8 mouse cellular contexts compared by ENCODE assay signal in the genomic region with DNA sequence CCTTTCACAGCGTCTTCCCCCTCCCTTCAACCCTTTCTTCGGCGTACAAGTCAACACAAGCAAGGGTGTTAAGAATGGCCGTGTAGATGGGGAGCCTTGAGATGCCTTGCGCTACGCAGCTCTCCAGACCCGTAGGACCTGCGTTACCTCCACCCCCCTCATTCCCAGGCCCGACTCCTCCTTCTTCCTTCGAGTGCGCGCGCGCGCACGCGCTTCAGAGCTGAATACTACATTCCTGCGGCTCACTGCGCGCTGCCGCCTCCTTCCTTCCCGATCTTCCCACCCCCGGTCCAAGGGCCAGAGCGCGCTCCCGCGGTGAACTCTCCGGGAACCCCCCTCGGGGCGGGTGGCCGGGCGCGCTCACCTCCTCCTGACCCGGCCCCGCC. TPM values are rescaled to one million over a fixed set of nuclear protein-coding genes. Genes with fewer than 3 reads are reported as not detected.
DNase-seq lines count a peak whose midpoint lies in the region; ATAC-seq lines count a peak whose summit lies in the region.

No protein-coding gene starts in this region.

- ATAC-seq in embryonic facial prominence, embryonic 14.5 days (ENCODE audit: low read depth): peak; percentile 81
- peak; percentile 75 for ATAC-seq in kidney, embryonic 14.5 days (ENCODE audit: low FRiP score, low TSS enrichment)
- peak; percentile 12; the same call in 1 of the 2 replicates for ATAC-seq in monocyte, adult 5-6 weeks (replicated peaks; ENCODE audit: insufficient number of reproducible peaks, low FRiP score, low TSS enrichment, poor library complexity, severe bottlenecking)

- peaks cover 54% of the 10 kb centered on the region for H3K4me1 ChIP-seq in embryonic facial prominence, embryonic 14.5 days (ENCODE audit: control insufficient read depth, insufficient read depth, low read length)
- H3K4me1 ChIP-seq in heart, embryonic 10.5 days: peaks cover 82% of the 10 kb centered on the region
- H3K4me1 ChIP-seq in kidney, embryonic 14.5 days (ENCODE audit: control insufficient read depth, insufficient read depth, low read length): peaks cover 49% of the 10 kb centered on the region

- peak overlapping the region; percentile 95 for H3K4me2 ChIP-seq in embryonic facial prominence, embryonic 14.5 days (ENCODE audit: low read depth, low read length)
- peak overlapping the region; percentile 81 for H3K4me2 ChIP-seq in kidney, embryonic 14.5 days (replicated peaks; ENCODE audit: low read depth, low read length)

- peak; percentile 51 to 59 for DNase-seq in B cell, adult 2 months
- peak; percentile 97 to 98 for DNase-seq in adrenal gland, postnatal 36 days
- DNase-seq in embryonic facial prominence, embryonic 14.5 days (ENCODE audit: low spot score): peak; percentile 98
- peak; percentile 93 for DNase-seq in heart, embryonic 10.5 days (ENCODE audit: low spot score)
- peak; percentile 83 for DNase-seq in liver
- peak; percentile 61 to 78 for DNase-seq in spleen, postnatal 4 days (ENCODE audit: low spot score in 2 of 2)

- no peaks in the 10 kb centered on the region for H3K9me3 ChIP-seq in embryonic facial prominence, embryonic 14.5 days (ENCODE audit: control insufficient read depth, low read length)
- no peaks in the 10 kb centered on the region for H3K9me3 ChIP-seq in heart, embryonic 10.5 days
- H3K9me3 ChIP-seq in kidney, embryonic 14.5 days (ENCODE audit: control insufficient read depth, low read length): no peaks in the 10 kb centered on the region

- no peaks in the 10 kb centered on the region for H3K27me3 ChIP-seq in embryonic facial prominence, embryonic 14.5 days (replicated peaks; ENCODE audit: control insufficient read depth, insufficient read depth, low read length)
- peaks cover 80% of the 10 kb centered on the region for H3K27me3 ChIP-seq in heart, embryonic 10.5 days (ENCODE audit: insufficient read depth, poor library complexity, severe bottlenecking)
- H3K27me3 ChIP-seq in kidney, embryonic 14.5 days (ENCODE audit: control insufficient read depth, insufficient read depth, low read length): no peaks in the 10 kb centered on the region; the same call in 1 of the 2 replicates

- peak overlapping the region; percentile 71 for H3K9ac ChIP-seq in embryonic facial prominence, embryonic 14.5 days (ENCODE audit: low read depth, low read length)
- peak overlapping the region; percentile 74 for H3K9ac ChIP-seq in kidney, embryonic 14.5 days (ENCODE audit: low read depth, low read length)

- H3K27ac ChIP-seq in embryonic facial prominence, embryonic 14.5 days (replicated peaks; ENCODE audit: low read depth, low read length): peak overlapping the region; percentile 99
- peak overlapping the region; percentile 90 for H3K27ac ChIP-seq in heart, embryonic 10.5 days
- peak overlapping the region; percentile 96 for H3K27ac ChIP-seq in kidney, embryonic 14.5 days (ENCODE audit: low read depth, low read length)

- H3K36me3 ChIP-seq in embryonic facial prominence, embryonic 14.5 days (ENCODE audit: control insufficient read depth, insufficient read depth, low read length): peaks cover 27% of the 10 kb centered on the region
- no peaks in the 10 kb centered on the region for H3K36me3 ChIP-seq in heart, embryonic 10.5 days
- H3K36me3 ChIP-seq in kidney, embryonic 14.5 days (ENCODE audit: control insufficient read depth, insufficient read depth, low read length): no peaks in the 10 kb centered on the region

- peak overlapping the region; percentile 57 for H3K4me3 ChIP-seq in embryonic facial prominence, embryonic 14.5 days (ENCODE audit: low read depth, low read length)
- peak overlapping the region; percentile 73 for H3K4me3 ChIP-seq in heart, embryonic 10.5 days
- peak overlapping the region; percentile 66 for H3K4me3 ChIP-seq in kidney, embryonic 14.5 days (ENCODE audit: low read length)

- 1% methylated on average over 33 of the region's 35 CpGs for WGBS in embryonic facial prominence, embryonic 14.5 days
- under 1% methylated on average over 35 of the region's 35 CpGs for WGBS in heart, embryonic 10.5 days
- WGBS in kidney, embryonic 14.5 days: under 1% methylated on average over 34 of the region's 35 CpGs

RNA-seq across cellular contexts. Expression of gene Rarg, which starts 10.5 kb away (rescaled TPM):
- total RNA-seq in adrenal gland, postnatal 36 days (2021): 10 to 100 TPM; 21.7 to 30.4 TPM
- polyA plus RNA-seq in embryonic facial prominence, embryonic 14.5 days (2014; fragmentation: Nextera tagmentation; extraction: Ambion mirVana): 73.8 and 75.3 TPM in 2 replicates
- 11.3 and 17.3 TPM in 2 replicates for polyA plus RNA-seq in heart, embryonic 10.5 days (2016; fragmentation: Nextera tagmentation; extraction: Ambion mirVana)
- 17.9 and 23.9 TPM in 2 replicates for polyA plus RNA-seq in kidney, embryonic 14.5 days (2014; fragmentation: Nextera tagmentation; extraction: Ambion mirVana)
- total RNA-seq in monocyte, adult 5-6 weeks (2017): 18.8 to 30.0 TPM (median 26.6 TPM) in 3 replicates

RNA-seq across cellular contexts. Expression of gene Itgb7, which starts 15.1 kb away (rescaled TPM):
- 1 to 10 TPM; 1.5 to 2.9 TPM for total RNA-seq in adrenal gland, postnatal 36 days (2021)
- 2.1 and 4.1 TPM in 2 replicates for polyA plus RNA-seq in embryonic facial prominence, embryonic 14.5 days (2014; fragmentation: Nextera tagmentation; extraction: Ambion mirVana)
- 0.22 and 1.5 TPM in 2 replicates for polyA plus RNA-seq in heart, embryonic 10.5 days (2016; fragmentation: Nextera tagmentation; extraction: Ambion mirVana)
- polyA plus RNA-seq in kidney, embryonic 14.5 days (2014; fragmentation: Nextera tagmentation; extraction: Ambion mirVana): 1.1 and 1.7 TPM in 2 replicates
- total RNA-seq in monocyte, adult 5-6 weeks (2017): 533 to 618 TPM (median 601 TPM) in 3 replicates

RNA-seq across cellular contexts. Expression of gene Gm9918, which starts 23.5 kb away (rescaled TPM):
- total RNA-seq in adrenal gland, postnatal 36 days (2021): not detected
- polyA plus RNA-seq in embryonic facial prominence, embryonic 14.5 days (2014; fragmentation: Nextera tagmentation; extraction: Ambion mirVana): 0.71 and 1.1 TPM in 2 replicates
- 0.23 TPM in 1 of 2 replicates, not detected in the other for polyA plus RNA-seq in heart, embryonic 10.5 days (2016; fragmentation: Nextera tagmentation; extraction: Ambion mirVana)
- 0.37 and 0.84 TPM in 2 replicates for polyA plus RNA-seq in kidney, embryonic 14.5 days (2014; fragmentation: Nextera tagmentation; extraction: Ambion mirVana)
- total RNA-seq in monocyte, adult 5-6 weeks (2017): not detected in 3 replicates

RNA-seq across cellular contexts. Expression of gene Mfsd5, which starts 32.4 kb away (rescaled TPM):
- total RNA-seq in adrenal gland, postnatal 36 days (2021): 10 to 100 TPM; 39.0 to 40.0 TPM
- polyA plus RNA-seq in embryonic facial prominence, embryonic 14.5 days (2014; fragmentation: Nextera tagmentation; extraction: Ambion mirVana): 64.6 and 67.2 TPM in 2 replicates
- 55.7 and 63.4 TPM in 2 replicates for polyA plus RNA-seq in heart, embryonic 10.5 days (2016; fragmentation: Nextera tagmentation; extraction: Ambion mirVana)
- 53.7 and 65.3 TPM in 2 replicates for polyA plus RNA-seq in kidney, embryonic 14.5 days (2014; fragmentation: Nextera tagmentation; extraction: Ambion mirVana)
- 30.1 to 39.1 TPM (median 34.0 TPM) in 3 replicates for total RNA-seq in monocyte, adult 5-6 weeks (2017)

RNA-seq across cellular contexts. Expression of gene Csad, which starts 42.3 kb away (rescaled TPM):
- 10 to 100 TPM; 79.0 to 83.7 TPM for total RNA-seq in adrenal gland, postnatal 36 days (2021)
- 63.6 and 66.8 TPM in 2 replicates for polyA plus RNA-seq in embryonic facial prominence, embryonic 14.5 days (2014; fragmentation: Nextera tagmentation; extraction: Ambion mirVana)
- 36.1 and 41.0 TPM in 2 replicates for polyA plus RNA-seq in heart, embryonic 10.5 days (2016; fragmentation: Nextera tagmentation; extraction: Ambion mirVana)
- polyA plus RNA-seq in kidney, embryonic 14.5 days (2014; fragmentation: Nextera tagmentation; extraction: Ambion mirVana): 50.6 and 68.1 TPM in 2 replicates
- total RNA-seq in monocyte, adult 5-6 weeks (2017): 4.1 to 11.2 TPM (median 8.1 TPM) in 3 replicates

Comparison
In these comparisons a context has a peak if more than half of its experiments do, and no peak if none do; other contexts are left out.
1. Peak in every context shown above with its lines: DNase-seq, ATAC-seq, H3K4me3 ChIP-seq and H3K27ac ChIP-seq.
2. ATAC-seq: peak in every context shown above with its lines; median percentile 81 in embryonic facial prominence, embryonic 14.5 days; 75 in kidney, embryonic 14.5 days; 12 in monocyte, adult 5-6 weeks.